Mouse (Mus musculus) CH12.LX (cell line): ENCODE data around the gene Map6. TPM values are rescaled to one million over a fixed set of nuclear protein-coding genes. Genes with fewer than 3 reads are reported as not detected.

ENCODE experiments used
- DNase-seq: peaks from one replicate; pipeline ENCODE4 v3.0.0-alpha.2; 2013; ENCODE audit errors: extremely low read depth
- H3K27ac ChIP-seq: 2 replicates; pipeline ENCODE4 v1.5.1; 2012; ENCODE audit warnings: low read depth, mild to moderate bottlenecking, control low read depth, moderate library complexity; ENCODE audit not compliant: insufficient read depth
- H3K27me3 ChIP-seq: replicated peaks from 2 replicates; pipeline ENCODE3; 2012; ENCODE audit warnings: inconsistent platforms
- H3K36me3 ChIP-seq, 2 experiments: replicated peaks in 1 of 2; 2 replicates each; pipeline versions ENCODE3 to v1.6.1; 2012; ENCODE audit warnings: inconsistent platforms in 1 of 2, low read length in 1 of 2, mild to moderate bottlenecking in 1 of 2, mixed read lengths in 1 of 2, moderate library complexity in 1 of 2; ENCODE audit not compliant: control insufficient read depth in 1 of 2, insufficient read depth in 1 of 2
- H3K4me1 ChIP-seq, 2 experiments: 2 replicates each; pipeline ENCODE4 v1.6.1; 2012; ENCODE audit warnings: inconsistent platforms in 1 of 2, moderate library complexity in 1 of 2; ENCODE audit not compliant: insufficient read depth in 2 of 2, control insufficient read depth in 1 of 2
- H3K4me2 ChIP-seq: 2 replicates; pipeline ENCODE4 v1.6.1; 2012; ENCODE audit warnings: low read depth, mild to moderate bottlenecking, control low read depth; ENCODE audit not compliant: poor library complexity, insufficient read depth, severe bottlenecking
- H3K4me3 ChIP-seq, 3 experiments: fragments of 150-350 bp in 1 of 3; sonication (generic) in 1 of 3; replicated peaks in 1 of 3; 2 replicates each; pipeline versions ENCODE3 to v1.5.1; 2011 to 2012; ENCODE audit warnings: low read depth in 2 of 3, low read length in 2 of 3, mild to moderate bottlenecking in 2 of 3, moderate library complexity in 2 of 3, control low read depth in 1 of 3, improper control_type of control experiment in 1 of 3, inconsistent platforms in 1 of 3, mixed read lengths in 1 of 3; ENCODE audit not compliant: poor library complexity in 1 of 3
- H3K79me2 ChIP-seq: replicated peaks from 2 replicates; pipeline ENCODE4 v1.6.1; 2012; ENCODE audit warnings: mild to moderate bottlenecking, moderate library complexity; ENCODE audit not compliant: control insufficient read depth, poor library complexity, insufficient read depth, severe bottlenecking; ENCODE audit errors: extremely low read depth
- H3K9ac ChIP-seq: 2 replicates; pipeline ENCODE4 v1.6.1; 2012; ENCODE audit warnings: low read depth, mild to moderate bottlenecking, control low read depth, moderate library complexity; ENCODE audit not compliant: insufficient read depth
- H3K9me3 ChIP-seq: replicated peaks from 2 replicates; pipeline ENCODE3; 2012; ENCODE audit warnings: low read length, inconsistent platforms, mixed read lengths
- CHD1 ChIP-seq: IDR thresholded peaks from 2 replicates; pipeline ENCODE4 v1.6.1; 2012; ENCODE audit warnings: low read depth, low read length, improper control_type of control experiment, inconsistent platforms
- CHD2 ChIP-seq: IDR thresholded peaks from 2 replicates; pipeline ENCODE4 v1.6.1; 2011; ENCODE audit warnings: low read length, improper control_type of control experiment
- E2F4 ChIP-seq: IDR thresholded peaks from 2 replicates; pipeline ENCODE4 v1.6.1; 2011; ENCODE audit warnings: low read depth, low read length, improper control_type of control experiment; ENCODE audit not compliant: insufficient replicate concordance
- ELF1 ChIP-seq: IDR thresholded peaks from 2 replicates; pipeline ENCODE4 v1.6.1; 2014; ENCODE audit warnings: low read depth, mild to moderate bottlenecking, inconsistent platforms, low read length, improper control_type of control experiment
- ETS1 ChIP-seq: conservative IDR thresholded peaks from 2 replicates; pipeline ENCODE4 v1.6.1; 2012; ENCODE audit warnings: low read depth, mild to moderate bottlenecking, inconsistent platforms, low read length, improper control_type of control experiment, moderate library complexity
- IRF4 ChIP-seq: IDR thresholded peaks from 2 replicates; pipeline ENCODE4 v1.6.1; 2014; ENCODE audit warnings: low read depth, mild to moderate bottlenecking, inconsistent platforms, low read length, improper control_type of control experiment
- JUN ChIP-seq: IDR thresholded peaks from 2 replicates; pipeline ENCODE4 v1.6.1; 2011; ENCODE audit warnings: low read depth, mild to moderate bottlenecking, low read length, improper control_type of control experiment, moderate library complexity; ENCODE audit not compliant: insufficient read depth
- JUND ChIP-seq: conservative IDR thresholded peaks from 2 replicates; pipeline ENCODE4 v1.6.1; 2011; ENCODE audit warnings: low read depth, low read length, improper control_type of control experiment
- KAT2A ChIP-seq: IDR thresholded peaks from 2 replicates; pipeline ENCODE4 v1.6.1; 2012; ENCODE audit warnings: low read length, improper control_type of control experiment, inconsistent platforms; ENCODE audit not compliant: insufficient replicate concordance
- MAFK ChIP-seq: IDR thresholded peaks from 2 replicates; pipeline ENCODE4 v1.6.1; 2011; ENCODE audit warnings: low read length, improper control_type of control experiment; ENCODE audit not compliant: insufficient replicate concordance
- MAX ChIP-seq: IDR thresholded peaks from 2 replicates; pipeline ENCODE4 v1.6.1; 2011; ENCODE audit warnings: low read length, improper control_type of control experiment
- MAZ ChIP-seq: IDR thresholded peaks from 2 replicates; pipeline ENCODE4 v1.6.1; 2012; ENCODE audit warnings: low read depth, mild to moderate bottlenecking, inconsistent platforms, low read length, improper control_type of control experiment, moderate library complexity
- MEF2A ChIP-seq: IDR thresholded peaks from 2 replicates; pipeline ENCODE4 v1.6.1; 2014; ENCODE audit warnings: low read depth, mild to moderate bottlenecking, inconsistent platforms, low read length, improper control_type of control experiment, borderline replicate concordance
- MXI1 ChIP-seq: IDR thresholded peaks from 2 replicates; pipeline ENCODE4 v1.6.1; 2011; ENCODE audit warnings: mild to moderate bottlenecking, low read depth, low read length, improper control_type of control experiment
- NELFE ChIP-seq: IDR thresholded peaks from 2 replicates; pipeline ENCODE4 v1.6.1; 2011; ENCODE audit warnings: low read depth, low read length, improper control_type of control experiment
- NRF1 ChIP-seq: IDR thresholded peaks from 2 replicates; pipeline ENCODE4 v1.6.1; 2014; ENCODE audit warnings: low read depth, mild to moderate bottlenecking, inconsistent platforms, low read length, improper control_type of control experiment, moderate library complexity
- POLR2A ChIP-seq: IDR thresholded peaks from 2 replicates; pipeline ENCODE4 v1.6.1; 2011; ENCODE audit warnings: low read depth, mild to moderate bottlenecking, improper control_type of control experiment, low read length
- POLR2AphosphoS2 ChIP-seq: IDR thresholded peaks from 2 replicates; pipeline ENCODE4 v1.6.1; 2011; ENCODE audit warnings: low read depth, low read length, improper control_type of control experiment
- RAD21 ChIP-seq: IDR thresholded peaks from 2 replicates; pipeline ENCODE4 v1.6.1; 2011; ENCODE audit warnings: low read depth, mild to moderate bottlenecking, low read length, improper control_type of control experiment, moderate library complexity
- RCOR1 ChIP-seq: conservative IDR thresholded peaks from 2 replicates; pipeline ENCODE4 v1.6.1; 2012; ENCODE audit warnings: low read depth, mild to moderate bottlenecking, inconsistent platforms, low read length, improper control_type of control experiment
- SIN3A ChIP-seq: IDR thresholded peaks from 2 replicates; pipeline ENCODE4 v1.6.1; 2012; ENCODE audit warnings: low read length, improper control_type of control experiment, inconsistent platforms
- SMC3 ChIP-seq: IDR thresholded peaks from 2 replicates; pipeline ENCODE4 v1.6.1; 2011; ENCODE audit warnings: low read depth, low read length, improper control_type of control experiment
- TBP ChIP-seq: conservative IDR thresholded peaks from 2 replicates; pipeline ENCODE4 v1.6.1; 2011; ENCODE audit warnings: low read depth, low read length, improper control_type of control experiment
- TCF12 ChIP-seq: IDR thresholded peaks from 2 replicates; pipeline ENCODE4 v1.6.1; 2014; ENCODE audit warnings: low read depth, mild to moderate bottlenecking, inconsistent platforms, low read length, improper control_type of control experiment
- UBTF ChIP-seq: IDR thresholded peaks from 2 replicates; pipeline ENCODE4 v1.6.1; 2012; ENCODE audit warnings: low read depth, mild to moderate bottlenecking, inconsistent platforms, low read length, improper control_type of control experiment, moderate library complexity
- USF1 ChIP-seq: IDR thresholded peaks from 2 replicates; pipeline ENCODE4 v1.6.1; 2014; ENCODE audit warnings: low read depth, mild to moderate bottlenecking, inconsistent platforms, low read length, improper control_type of control experiment
- USF2 ChIP-seq: conservative IDR thresholded peaks from 2 replicates; pipeline ENCODE4 v1.6.1; 2011; ENCODE audit warnings: low read depth, low read length, improper control_type of control experiment
- ZC3H11A ChIP-seq: IDR thresholded peaks from 2 replicates; pipeline ENCODE4 v1.6.1; 2012; ENCODE audit warnings: low read depth, mild to moderate bottlenecking, inconsistent platforms, low read length, improper control_type of control experiment
- ZMIZ1 ChIP-seq: IDR thresholded peaks from 2 replicates; pipeline ENCODE4 v1.6.1; 2012; ENCODE audit warnings: low read depth, mild to moderate bottlenecking, inconsistent platforms, low read length, improper control_type of control experiment
- ZNF384 ChIP-seq: IDR thresholded peaks from 2 replicates; pipeline ENCODE4 v1.6.1; 2012; ENCODE audit warnings: low read depth, low read length, improper control_type of control experiment, inconsistent platforms
- dilution Hi-C: fragments of 300-500 bp; cut with MboI; formaldehyde crosslinking; loops from 2 replicates; pipeline ENCODE4 v1.14.3; 2020; ENCODE audit warnings: low sequenced_read_pairs; ENCODE audit not compliant: extremely low pct_unique_long_range_greater_than_20kb, extremely low pct_ligation_motif_present
- in situ Hi-C: fragments of 300-500 bp; cut with MboI; formaldehyde crosslinking; loops from 3 replicates; pipeline ENCODE4 v1.14.3; 2019; ENCODE audit warnings: low sequenced_read_pairs, low pct_ligation_motif_present, low pct_unique_long_range_greater_than_20kb, mixed read lengths
- polyA plus RNA-seq: library from polyadenylated mRNA; unstranded; fragments of >175 nt; gene quantifications from 2 replicates; pipeline ENCODE4 v1.2.1, GENCODE M21; 2012; ENCODE audit warnings: low read depth; ENCODE audit not compliant: insufficient read length
- total RNA-seq, 2 experiments: library from RNA; depleted of rRNA; stranded (reverse); fragments of 300-350 nt in 1 of 2; fragments of >200 nt in 1 of 2; gene quantifications; 2 replicates each; pipeline ENCODE4 v1.2.3; 2012 to 2014

Gene Map6
- total and polyA plus RNA-seq, 3 experiments = 0.32 to 1.4 (median 1.1) TPM

- Histone ChIP-seq H3K4me1 (peaks cover 5 to 39% of the 10 kb centered on the region in 2 experiments), H3K9me3 (peaks cover 3% of the 10 kb centered on the region), H3K27ac (no peak overlapping the region), H3K36me3 (no peaks in the 10 kb centered on the region), H3K79me2 (no peaks in the 10 kb centered on the region), H3K4me2 (no peak overlapping the region), H3K4me3 (no peak overlapping the region), H3K27me3 (no peaks in the 10 kb centered on the region), H3K9ac (no peak overlapping the region)
- no peak for TF ChIP-seq TBP
- no peak for TF ChIP-seq CHD1
- no peak for TF ChIP-seq POLR2A
- TF ChIP-seq USF2 = no peak
- no peak for TF ChIP-seq CHD2
- TF ChIP-seq JUN = no peak
- no peak for TF ChIP-seq UBTF
- TF ChIP-seq NRF1 = no peak
- no peak for TF ChIP-seq MAX
- TF ChIP-seq NELFE = no peak
- TF ChIP-seq MXI1 = no peak
- no peak for TF ChIP-seq MAZ
- no peak for TF ChIP-seq USF1
- no peak for TF ChIP-seq TCF12
- no peak for TF ChIP-seq POLR2AphosphoS2
- TF ChIP-seq E2F4 = no peak
- TF ChIP-seq RCOR1 = no peak
- TF ChIP-seq SIN3A = no peak
- TF ChIP-seq KAT2A = no peak
- no peak for DNase-seq
- dilution Hi-C loops = no loop called here
- in situ Hi-C loops = no loop called here
Measured at GRCm38 (mm10) chr7:99294198-99294780, 27.0 kb downstream of the Map6 start.

GRCm38 (mm10) chr7:99295104-99295503, 27.9 kb downstream of the Map6 start:
- dilution Hi-C loops (no loop called here), in situ Hi-C loops (no loop called here)
- peaks cover 3% of the 10 kb centered on the region for H3K9me3 ChIP-seq
- TF ChIP-seq NRF1 = no peak
- TF ChIP-seq CHD2 = no peak
- no peak for TF ChIP-seq NELFE
- TF ChIP-seq IRF4 = peak; percentile 70
- no peak for TF ChIP-seq MAFK
- TF ChIP-seq USF1 = no peak
- TF ChIP-seq CHD1 = no peak
- no peak for TF ChIP-seq ZNF384
- TF ChIP-seq RCOR1 = no peak
- no peak for TF ChIP-seq TBP
- no peak for TF ChIP-seq USF2
- no peak for TF ChIP-seq ZC3H11A
- TF ChIP-seq ELF1 = no peak
- TF ChIP-seq RAD21 = no peak; the same call in 1 of the 2 replicates
- TF ChIP-seq ETS1 = peak; percentile 69; the same call in 1 of the 2 replicates
- peak; percentile 15; the same call in 1 of the 2 replicates for TF ChIP-seq TCF12
- TF ChIP-seq E2F4 = no peak
- TF ChIP-seq KAT2A = no peak
- TF ChIP-seq MEF2A = peak; percentile 99
- TF ChIP-seq ZMIZ1 = no peak
- no peak for TF ChIP-seq JUND
- no peak for TF ChIP-seq SMC3
- no peak for TF ChIP-seq MAZ
- no peak for TF ChIP-seq POLR2AphosphoS2
- H3K79me2 ChIP-seq = no peaks in the 10 kb centered on the region
- DNase-seq = peak; percentile 44
- H3K9ac ChIP-seq = peak overlapping the region; percentile 2; the same call in 1 of the 2 replicates
- H3K36me3 ChIP-seq = peaks cover 0 to 2% of the 10 kb centered on the region in 2 experiments
- no peaks in the 10 kb centered on the region for H3K27me3 ChIP-seq
- H3K4me1 ChIP-seq = peaks cover 5 to 39% of the 10 kb centered on the region in 2 experiments
- H3K27ac ChIP-seq = 0 out of 2 replicates have a peak overlapping the region, but pooled peaks have one; percentile 13
- no peak overlapping the region for H3K4me3 ChIP-seq
- H3K4me2 ChIP-seq = peak overlapping the region; percentile 25; the same call in 1 of the 2 replicates
